Mouse (Mus musculus) brain, embryonic 14.5 days (tissue): ENCODE data around the gene 1700014D04Rik.

ENCODE experiments used
- CTCF ChIP-seq: fragments of 200-500 bp; IDR thresholded peaks from 2 replicates; pipeline ENCODE4 v1.5.1; 2012; ENCODE audit warnings: inconsistent platforms, mild to moderate bottlenecking, moderate library complexity, borderline replicate concordance; ENCODE audit not compliant: insufficient read depth, insufficient read length; ENCODE audit errors: extremely low read depth
- POLR2A ChIP-seq: fragments of 200-500 bp; IDR thresholded peaks from 2 replicates; pipeline ENCODE4 v1.6.1; 2012; ENCODE audit warnings: mild to moderate bottlenecking, inconsistent platforms, borderline replicate concordance; ENCODE audit not compliant: poor library complexity, insufficient read depth, insufficient read length, severe bottlenecking; ENCODE audit errors: extremely low read depth

- TF ChIP-seq CTCF, result no peak
- TF ChIP-seq POLR2A, result no peak
Measured at GRCm38 (mm10) chr13:59703514-59703913, 43.0 kb downstream of the 1700014D04Rik start.
